Mouse (Mus musculus) kidney, adult 2 months (tissue): ENCODE measurements around the gene Hexim2.

Experiments
- CTCF ChIP-seq: fragments of 200-500 bp; conservative IDR thresholded peaks from 2 replicates; pipeline ENCODE4 v1.5.1; 2011; ENCODE audit warnings: low read depth, mild to moderate bottlenecking, control low read depth, low read length, moderate library complexity, mixed read lengths; ENCODE audit not compliant: insufficient read depth, insufficient read length
- POLR2A ChIP-seq: fragments of 200-500 bp; IDR thresholded peaks from one replicate; pipeline ENCODE4 v1.6.1; 2011; ENCODE audit warnings: low read depth, low read length, control low read depth

DNA sequence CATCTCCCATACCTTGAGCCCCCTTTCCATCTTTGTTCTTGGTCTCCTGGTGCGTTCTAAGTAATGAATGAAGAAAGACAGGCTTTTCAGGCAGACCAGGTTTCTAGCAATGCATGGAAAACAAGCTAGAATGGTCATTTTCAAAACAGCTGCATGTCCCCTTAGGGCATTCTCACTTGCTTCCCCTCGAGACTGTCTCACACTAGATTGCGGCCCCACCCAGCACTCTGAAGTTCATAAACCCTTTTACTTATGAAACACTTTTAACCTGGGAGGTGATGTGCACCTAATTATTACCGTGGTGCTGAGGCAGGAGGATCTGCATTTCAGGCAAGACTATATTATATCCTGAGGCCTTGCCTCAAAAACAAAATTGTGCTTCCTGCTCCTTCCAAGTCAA is 18.5 kb upstream of the Hexim2 start:
- TF ChIP-seq CTCF (no peak), POLR2A (no peak)
